Mouse (Mus musculus) lung, postnatal 0 days (tissue): ENCODE results near the gene Gpr83.

Experiments
- CTCF ChIP-seq: IDR thresholded peaks from 2 replicates; pipeline ENCODE4 v1.5.1; 2016; ENCODE audit warnings: antibody characterized with exemption, mild to moderate bottlenecking
- EP300 ChIP-seq: IDR thresholded peaks from 2 replicates; pipeline ENCODE4 v1.6.1; 2016; ENCODE audit warnings: antibody characterized with exemption, mild to moderate bottlenecking, control low read depth

- TF ChIP-seq CTCF (no peak), EP300 (no peak)
These were observed 15.9 kb downstream of the Gpr83 start for GRCm38 (mm10) chr9:14875743-14876507.
